Mouse (Mus musculus) kidney, postnatal 25 days (tissue): ENCODE data around the gene H2al1f.
"Not testable (repeated sequence)": the region's sequence is repeated elsewhere in the genome, so short reads cannot be mapped to it uniquely, and the experiment has no call there.

Experiments used
- DNase-seq, 2 experiments: peaks; one replicate each; pipeline ENCODE4 v3.0.0; 2021; ENCODE audit warnings: mixed read lengths in 2 of 2

Gene H2al1f

GRCm38 (mm10) chrX:11314858-11315257, at the start of gene H2al1f:
Gene H2al1f, plus strand, starts transcription at chrX:11315158.
- not testable (repeated sequence) for DNase-seq

- peak; percentile 35 to 46 for DNase-seq
These were observed 47.2 kb upstream of the H2al1f start for GRCm38 (mm10) chrX:11267791-11268190.

DNA sequence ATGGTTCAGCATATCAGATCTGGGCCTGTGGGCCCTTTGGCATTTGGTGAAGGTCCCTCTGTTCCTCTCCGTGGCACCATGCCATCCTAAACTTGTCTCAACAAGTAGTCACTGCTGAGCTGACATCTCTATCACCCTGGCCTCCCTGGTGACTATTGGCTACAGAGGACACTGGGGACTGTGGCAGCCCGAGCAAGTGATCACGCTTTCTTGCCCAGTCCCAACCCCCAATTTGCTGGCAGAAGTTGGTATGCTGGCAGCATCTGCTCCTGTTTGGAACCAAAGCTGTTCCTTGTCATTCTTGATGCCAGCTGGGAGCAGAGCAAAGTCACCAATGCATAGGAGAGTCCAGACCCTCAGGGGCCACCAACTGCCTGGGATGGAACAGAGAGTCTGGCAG, 45.9 kb upstream of the H2al1f start:
- DNase-seq, result no peak

DNA sequence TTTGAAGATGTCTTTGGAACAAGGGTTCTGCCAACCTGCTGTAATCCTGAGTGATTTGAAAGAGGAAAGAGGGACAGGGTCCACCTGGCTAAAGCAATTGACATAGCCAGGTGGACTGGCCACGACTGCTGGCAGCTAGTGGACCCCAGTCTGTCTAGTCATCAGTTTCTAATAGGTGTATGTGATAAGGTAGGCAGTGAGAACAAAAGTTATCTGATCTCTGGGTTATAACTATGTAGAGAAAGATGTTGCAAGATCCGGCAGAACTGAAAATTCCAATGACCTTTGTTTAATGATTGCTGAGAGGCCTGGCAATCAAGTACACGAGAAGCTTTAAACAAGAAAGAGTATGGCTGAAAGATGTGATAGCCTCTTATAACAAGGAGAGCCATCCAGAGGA, 41.8 kb upstream of the H2al1f start:
- DNase-seq, result no peak

DNA sequence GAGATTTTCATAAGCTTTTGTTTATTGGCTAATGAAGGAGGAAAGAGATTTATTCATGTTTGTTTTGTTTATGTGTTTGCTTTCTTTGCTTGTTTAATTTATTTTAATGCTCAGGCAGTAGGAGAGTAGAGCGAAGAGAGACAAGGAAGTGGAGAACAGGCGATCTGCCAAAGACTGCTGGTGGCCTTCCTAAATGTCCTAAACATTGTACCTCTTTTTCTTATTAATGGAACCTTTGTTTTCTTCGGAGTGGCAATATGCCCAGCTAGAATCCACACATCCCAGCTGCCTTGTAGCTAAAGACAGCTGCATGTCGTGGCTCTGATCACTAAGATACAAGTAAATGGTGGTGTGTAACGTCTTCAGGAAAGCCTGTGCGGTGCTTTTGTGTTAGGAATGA, 37.9 kb upstream of the H2al1f start:
- DNase-seq, result no peak

DNA sequence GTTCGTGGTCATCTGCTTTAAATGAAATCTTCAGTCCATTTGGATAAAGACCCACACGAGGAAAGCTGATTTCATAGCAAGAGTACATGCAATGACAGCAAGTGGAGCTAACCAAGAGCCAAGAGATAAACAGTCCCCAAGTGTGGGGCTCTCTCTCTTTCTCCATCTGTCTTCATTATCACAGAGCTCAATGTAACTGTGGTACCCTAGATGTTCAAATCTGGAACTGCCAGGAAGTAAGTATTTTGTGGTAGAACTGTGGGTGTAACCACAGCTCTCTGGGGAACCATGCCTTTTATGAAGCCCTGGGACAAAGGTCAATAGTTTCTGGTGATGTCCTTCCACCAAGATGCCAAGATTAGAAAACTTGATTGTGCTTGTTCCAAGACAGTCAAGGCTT, 34.2 kb upstream of the H2al1f start:
- DNase-seq, result no peak

DNA sequence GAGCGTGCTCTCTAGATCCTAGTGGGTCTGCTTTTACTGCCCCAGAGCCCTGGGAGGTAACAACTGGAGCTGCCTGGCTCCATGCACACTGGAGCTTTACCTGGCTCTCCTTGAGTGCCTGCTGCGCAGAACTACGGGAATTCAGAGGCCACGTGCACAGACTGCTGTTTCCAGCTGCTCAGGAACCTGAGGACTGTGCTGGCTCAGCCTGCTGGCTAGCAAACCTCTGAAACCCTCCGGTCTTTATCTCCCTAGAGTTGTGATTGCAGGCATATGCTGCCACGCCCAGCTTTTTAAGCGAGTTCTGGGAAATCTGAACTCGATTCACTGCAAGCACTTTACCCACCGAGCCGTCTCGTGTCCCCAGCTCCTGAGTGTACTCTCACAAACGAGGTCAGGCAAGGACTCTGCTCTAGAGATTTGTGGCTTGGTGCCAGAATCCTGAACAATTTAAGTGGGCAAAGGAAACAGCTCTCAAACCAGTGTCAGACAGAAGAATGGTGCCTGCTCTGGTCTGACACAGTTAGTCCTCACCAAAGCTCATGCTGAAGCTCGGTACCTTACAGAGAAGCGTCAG, 26.6 kb upstream of the H2al1f start:
- peak; percentile 14 to 42 for DNase-seq

DNA sequence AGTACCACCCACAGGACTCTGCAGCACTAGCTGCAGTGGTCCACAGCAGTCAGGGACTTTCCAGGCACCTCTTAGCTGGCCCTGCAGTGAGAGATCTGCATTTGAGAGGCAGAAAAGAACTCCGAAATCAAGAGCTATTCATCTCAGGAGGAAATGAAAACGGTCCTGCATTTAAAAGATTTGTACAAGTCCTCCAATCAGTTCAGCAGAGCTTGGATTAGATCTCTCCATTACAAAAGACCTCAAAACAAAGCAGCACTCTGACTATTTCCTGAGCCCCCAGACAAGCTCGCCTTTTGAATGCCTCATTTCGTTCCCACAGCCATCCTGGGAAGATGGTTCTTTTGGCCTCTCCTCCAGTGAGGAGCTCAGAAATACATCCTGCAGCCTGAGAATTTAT, 25.7 kb upstream of the H2al1f start:
- no peak for DNase-seq

DNA sequence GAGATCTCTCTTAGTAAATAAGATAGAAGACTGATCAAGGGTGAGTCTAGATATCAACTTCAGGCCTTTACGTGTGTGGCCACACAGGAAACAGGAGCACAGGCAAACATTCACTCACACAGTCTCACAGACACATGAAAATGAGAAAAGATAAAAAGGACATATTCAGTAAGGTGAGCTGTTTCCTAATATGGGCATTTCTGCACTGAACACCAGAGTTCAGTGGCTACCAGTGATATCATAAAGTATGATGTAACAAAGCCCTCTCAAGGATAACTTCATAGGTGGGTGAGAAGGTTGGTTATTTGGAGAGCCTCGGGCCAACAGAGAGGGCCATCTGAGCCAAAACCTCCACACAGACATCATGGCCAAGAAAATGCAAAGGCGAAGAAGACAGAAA, 16.0 kb upstream of the H2al1f start, which contains the start of gene H2al1a:
Gene H2al1a (plus strand): TSS at position 301 of the 400 bp plus-strand sequence.
- DNase-seq, result not testable (repeated sequence)

- not testable (repeated sequence) for DNase-seq
These were observed 12.8 kb upstream of the H2al1f start, which contains the start of gene H2al1b for GRCm38 (mm10) chrX:11302132-11302531. Gene H2al1b, plus strand, starts transcription at chrX:11302432.

GRCm38 (mm10) chrX:11305355-11305754, 9.6 kb upstream of the H2al1f start, which contains the start of gene H2al1c:
Gene H2al1c, plus strand, starts transcription at chrX:11305655.
- DNase-seq, result not testable (repeated sequence)

DNA sequence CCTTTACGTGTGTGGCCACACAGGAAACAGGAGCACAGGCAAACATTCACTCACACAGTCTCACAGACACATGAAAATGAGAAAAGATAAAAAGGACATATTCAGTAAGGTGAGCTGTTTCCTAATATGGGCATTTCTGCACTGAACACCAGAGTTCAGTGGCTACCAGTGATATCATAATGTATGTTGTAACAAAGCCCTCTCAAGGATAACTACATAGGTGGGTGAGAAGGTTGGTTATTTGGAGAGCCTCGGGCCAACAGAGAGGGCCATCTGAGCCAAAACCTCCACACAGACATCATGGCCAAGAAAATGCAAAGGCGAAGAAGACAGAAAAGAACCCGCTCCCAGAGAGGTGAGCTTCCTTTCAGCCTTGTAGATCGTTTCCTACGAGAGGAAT, 6.4 kb upstream of the H2al1f start, which contains the start of gene H2al1d:
Gene H2al1d (plus strand): TSS at position 301 of the 400 bp plus-strand sequence.
- not testable (repeated sequence) for DNase-seq

GRCm38 (mm10) chrX:11311634-11312033, 3.3 kb upstream of the H2al1f start, which contains the start of gene H2al1e:
Gene H2al1e, plus strand, starts transcription at chrX:11311934.
- not testable (repeated sequence) for DNase-seq

DNA sequence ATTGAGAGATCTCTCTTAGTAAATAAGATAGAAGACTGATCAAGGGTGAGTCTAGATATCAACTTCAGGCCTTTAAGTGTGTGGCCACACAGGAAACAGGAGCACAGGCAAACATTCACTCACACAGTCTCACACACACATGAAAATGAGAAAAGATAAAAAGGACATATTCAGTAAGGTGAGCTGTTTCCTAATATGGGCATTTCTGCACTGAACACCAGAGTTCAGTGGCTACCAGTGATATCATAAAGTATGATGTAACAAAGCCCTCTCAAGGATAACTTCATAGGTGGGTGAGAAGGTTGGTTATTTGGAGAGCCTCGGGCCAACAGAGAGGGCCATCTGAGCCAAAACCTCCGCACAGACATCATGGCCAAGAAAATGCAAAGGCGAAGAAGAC, 3.0 kb downstream of the H2al1f start, which contains the start of gene H2al1g:
Gene H2al1g (plus strand): TSS at position 301 of the 400 bp plus-strand sequence.
- not testable (repeated sequence) for DNase-seq

DNA sequence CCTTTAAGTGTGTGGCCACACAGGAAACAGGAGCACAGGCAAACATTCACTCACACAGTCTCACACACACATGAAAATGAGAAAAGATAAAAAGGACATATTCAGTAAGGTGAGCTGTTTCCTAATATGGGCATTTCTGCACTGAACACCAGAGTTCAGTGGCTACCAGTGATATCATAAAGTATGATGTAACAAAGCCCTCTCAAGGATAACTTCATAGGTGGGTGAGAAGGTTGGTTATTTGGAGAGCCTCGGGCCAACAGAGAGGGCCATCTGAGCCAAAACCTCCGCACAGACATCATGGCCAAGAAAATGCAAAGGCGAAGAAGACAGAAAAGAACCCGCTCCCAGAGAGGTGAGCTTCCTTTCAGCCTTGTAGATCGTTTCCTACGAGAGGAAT, 6.2 kb downstream of the H2al1f start, which contains the start of gene H2al1h:
Gene H2al1h (plus strand): TSS at position 301 of the 400 bp plus-strand sequence.
- DNase-seq, result not testable (repeated sequence)

GRCm38 (mm10) chrX:11324359-11324758, 9.4 kb downstream of the H2al1f start, which contains the start of gene H2al1i:
Gene H2al1i, plus strand, starts transcription at chrX:11324659.
- not testable (repeated sequence) for DNase-seq

GRCm38 (mm10) chrX:11327522-11327921, 12.6 kb downstream of the H2al1f start, which contains the start of gene H2al1j:
Gene H2al1j, plus strand, starts transcription at chrX:11327822.
- DNase-seq, result not testable (repeated sequence)

GRCm38 (mm10) chrX:11345762-11346161, 30.8 kb downstream of the H2al1f start:
- no peak for DNase-seq

DNA sequence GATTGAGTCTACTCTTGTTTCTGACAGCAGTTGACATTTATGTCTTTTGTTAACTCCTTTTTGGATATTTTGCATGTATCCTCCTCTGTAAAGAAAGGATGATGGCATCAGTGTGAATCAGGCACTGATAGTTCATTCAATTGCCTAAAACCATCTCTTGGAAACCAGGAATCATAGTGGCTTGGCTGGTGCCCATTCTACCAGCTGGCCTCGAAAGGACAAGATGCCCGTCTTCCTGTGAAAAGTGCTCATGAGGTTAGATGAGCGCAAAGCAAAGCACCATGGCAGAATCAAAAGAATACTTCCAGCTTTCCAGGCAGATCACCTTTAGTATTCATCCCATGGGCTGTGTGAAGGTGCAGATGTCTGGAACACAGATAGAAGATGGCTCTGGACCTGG, 31.8 kb downstream of the H2al1f start:
- DNase-seq, result no peak

GRCm38 (mm10) chrX:11360823-11361222, 45.9 kb downstream of the H2al1f start:
- no peak for DNase-seq

- no peak for DNase-seq
These were observed 46.3 kb downstream of the H2al1f start for GRCm38 (mm10) chrX:11361261-11361660.

- no peak for DNase-seq
These were observed 48.9 kb downstream of the H2al1f start for GRCm38 (mm10) chrX:11363890-11364289.
